Mouse (Mus musculus) gastrocnemius, adult 2 months (tissue): ENCODE results near the gene Usp18. TPM values are rescaled to one million over a fixed set of nuclear protein-coding genes. Genes with fewer than 3 reads are reported as not detected.

Experiments
- DNase-seq: peaks from one replicate; pipeline ENCODE4 v3.0.0; 2022
- H3K27ac ChIP-seq: fragments of 200-600 bp; 2 replicates; pipeline ENCODE4 v1.8.1; 2022; ENCODE audit warnings: mild to moderate bottlenecking
- H3K4me3 ChIP-seq: fragments of 200-600 bp; 2 replicates; pipeline ENCODE4 v1.8.1; 2022; ENCODE audit warnings: mild to moderate bottlenecking, moderate library complexity
- CTCF ChIP-seq: fragments of 200-600 bp; IDR thresholded peaks from 2 replicates; pipeline ENCODE4 v1.8.1; 2022; ENCODE audit warnings: antibody characterized with exemption, mild to moderate bottlenecking, moderate library complexity
- intact Hi-C: fragments of 180-260 bp; cut with DNase I; formaldehyde crosslinking; loops from one replicate; pipeline ENCODE4 v1.15.1; 2025
- long read RNA-seq, 2 experiments: library from polyadenylated mRNA; stranded (forward); transcript quantifications; one replicate each; pipeline ENCODE4 v2.0.0; 2021
- total RNA-seq, 2 experiments: library from RNA; stranded (reverse); gene quantifications; 2 replicates each; pipeline ENCODE4 v1.2.3; 2021

Usp18 gene
- 1 to 10 TPM in 1 of 2 experiments, under 1 TPM in 1; 0.89 to 1.5 TPM for total RNA-seq
- long read RNA-seq, experiment 1, partial matches to known transcripts, result 0 of 2 reads
- long read RNA-seq, experiment 1, other reads (novel, unspliced or antisense), result 1 of 2 reads
- long read RNA-seq, experiment 2, result 0 reads

DNA sequence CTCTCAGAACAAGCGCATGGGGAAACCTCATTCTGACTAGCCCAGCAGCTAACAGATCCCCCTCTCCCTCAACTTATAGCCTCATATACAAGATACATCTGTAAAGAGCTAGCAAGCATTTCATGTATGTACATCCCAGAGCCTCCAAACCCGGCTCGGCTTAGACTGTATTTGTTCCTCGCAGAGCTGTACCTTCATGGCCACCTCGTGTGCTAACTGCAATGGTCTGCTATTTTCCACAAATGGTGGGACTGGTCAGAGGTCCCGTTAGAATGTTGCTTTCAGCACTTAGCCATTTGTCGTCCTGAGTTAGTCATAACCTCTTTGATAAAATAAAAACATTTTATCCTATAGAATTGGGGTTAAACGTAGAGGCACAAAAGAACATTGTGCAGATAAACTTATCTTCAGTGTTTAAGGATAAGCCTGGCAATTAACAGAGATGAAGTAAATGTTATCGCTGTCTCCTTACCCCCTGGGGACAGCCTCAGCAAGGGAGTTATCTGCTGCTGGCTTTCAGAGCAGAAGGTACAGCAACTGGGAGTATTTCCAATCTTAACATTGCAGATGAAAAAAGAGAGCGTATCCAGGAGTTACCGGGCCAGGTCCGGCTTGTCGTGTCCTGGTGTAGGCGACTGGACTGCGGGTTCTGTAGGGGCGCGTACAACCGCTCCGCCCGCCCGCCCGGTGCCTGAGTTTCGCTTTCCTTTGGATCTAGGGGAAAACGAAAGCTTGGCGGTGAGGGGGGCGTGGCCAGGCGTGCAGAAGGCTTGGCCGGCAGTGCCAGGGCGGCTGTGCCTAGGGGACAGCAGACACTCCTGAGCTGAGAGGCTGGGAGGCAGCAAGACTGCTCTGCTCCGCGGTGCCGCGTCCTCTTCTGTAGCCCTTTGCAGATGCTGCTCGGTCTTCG lies at the start of gene Usp18:
TSS of gene Usp18 (plus strand) at position 780 of the 910 bp plus-strand sequence.
- Histone ChIP-seq H3K4me3 (peak within 1 kb of the TSS; percentile 80), H3K27ac (peak within 1 kb of the TSS; percentile 82)
- no peak for TF ChIP-seq CTCF
- DNase-seq, result peak; percentile 96
- intact Hi-C loops, result loop anchor here (5.0 kb wide), 1 partner anchor 63 kb away; the partner anchor contains the start of gene Pex26

- Histone ChIP-seq H3K4me3 (no peak overlapping the region), H3K27ac (no peak overlapping the region)
- intact Hi-C loops, result no loop called here
- no peak for TF ChIP-seq CTCF
- no peak for DNase-seq
Observed at GRCm38 (mm10) chr6:121197807-121198365, 47.8 kb upstream of the Usp18 start.

GRCm38 (mm10) chr6:121200458-121200857 lies 45.2 kb upstream of the Usp18 start:
- intact Hi-C loops, result no loop called here
- no peak overlapping the region for H3K27ac ChIP-seq
- TF ChIP-seq CTCF, result no peak
- no peak overlapping the region for H3K4me3 ChIP-seq
- no peak for DNase-seq

- intact Hi-C loops, result no loop called here
- Histone ChIP-seq H3K4me3 (no peak overlapping the region), H3K27ac (no peak overlapping the region)
- DNase-seq, result no peak
- TF ChIP-seq CTCF, result no peak
Observed at GRCm38 (mm10) chr6:121202026-121202425, 43.7 kb upstream of the Usp18 start.

- TF ChIP-seq CTCF, result no peak
- peak overlapping the region; percentile 71 for H3K27ac ChIP-seq
- DNase-seq, result peak; percentile 55
- intact Hi-C loops, result no loop called here
- H3K4me3 ChIP-seq, result no peak overlapping the region
Observed at GRCm38 (mm10) chr6:121206481-121206880, 39.2 kb upstream of the Usp18 start.

DNA sequence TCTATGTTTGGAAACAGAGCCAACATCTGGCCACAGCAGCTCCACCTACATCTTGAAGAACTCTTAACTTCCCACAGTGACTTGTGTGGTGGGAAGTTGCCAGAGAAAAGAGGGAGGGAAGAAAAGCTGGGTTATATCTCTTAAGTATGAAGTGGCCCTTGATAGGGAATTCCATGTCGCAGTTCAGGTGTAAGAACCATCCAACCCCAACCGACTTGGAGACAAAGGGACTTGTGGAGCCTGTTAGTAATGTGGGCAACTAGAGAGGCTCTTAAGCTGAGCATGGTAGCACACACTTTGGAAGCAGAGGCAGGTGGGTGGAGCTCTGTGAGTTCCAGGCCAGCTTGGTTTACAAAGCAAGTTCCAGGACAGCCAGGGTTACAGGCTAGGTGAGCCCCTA lies 36.1 kb upstream of the Usp18 start:
- TF ChIP-seq CTCF, result no peak
- intact Hi-C loops, result no loop called here
- no peak for DNase-seq
- H3K4me3 ChIP-seq, result no peak overlapping the region
- peak overlapping the region; percentile 97 for H3K27ac ChIP-seq

DNA sequence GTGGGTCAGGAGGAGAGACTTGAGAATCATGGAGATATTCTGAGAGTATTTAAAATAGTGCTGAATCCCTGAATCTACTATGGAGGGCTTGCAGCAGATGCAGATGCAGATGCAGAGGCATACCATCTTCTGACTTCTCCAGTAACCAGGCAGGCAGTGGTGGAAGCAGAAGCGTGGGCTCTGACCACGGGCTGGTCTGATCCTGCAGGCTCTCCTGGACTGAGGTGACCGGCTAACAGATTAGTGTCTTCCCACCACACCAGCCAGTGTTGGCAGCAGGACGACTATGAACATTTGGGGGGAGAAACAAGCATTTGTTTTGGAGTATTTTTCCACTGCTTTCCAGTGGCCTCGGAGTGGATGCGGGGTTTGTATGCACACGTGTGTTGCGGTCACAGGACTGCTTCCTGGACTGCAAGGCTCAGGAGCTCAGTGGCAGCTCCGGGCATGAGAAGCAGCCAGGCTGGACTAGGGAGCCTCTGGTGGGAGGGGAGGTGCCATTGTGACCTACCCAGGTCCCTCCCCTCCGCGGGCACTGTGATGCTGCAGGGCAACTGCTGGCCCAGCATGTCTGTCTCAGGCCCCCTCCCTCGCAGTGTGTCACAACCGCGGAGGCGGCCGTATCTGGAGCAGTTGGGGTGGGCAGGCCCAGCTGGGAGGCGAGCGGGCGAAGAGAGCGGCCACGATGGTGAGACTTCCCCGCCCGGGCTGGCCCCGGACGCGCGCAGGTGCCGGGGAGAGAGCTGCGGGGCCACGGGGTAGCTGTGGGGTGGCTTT lies 35.4 kb upstream of the Usp18 start, which contains the start of gene Tuba8:
TSS of gene Tuba8 (plus strand) at position 548 of the 777 bp plus-strand sequence.
- no peak for TF ChIP-seq CTCF
- Histone ChIP-seq H3K4me3 (peak within 1 kb of the TSS; percentile 86), H3K27ac (peak within 1 kb of the TSS; percentile 97)
- intact Hi-C loops, result no loop called here
- peak; percentile 94 for DNase-seq

DNA sequence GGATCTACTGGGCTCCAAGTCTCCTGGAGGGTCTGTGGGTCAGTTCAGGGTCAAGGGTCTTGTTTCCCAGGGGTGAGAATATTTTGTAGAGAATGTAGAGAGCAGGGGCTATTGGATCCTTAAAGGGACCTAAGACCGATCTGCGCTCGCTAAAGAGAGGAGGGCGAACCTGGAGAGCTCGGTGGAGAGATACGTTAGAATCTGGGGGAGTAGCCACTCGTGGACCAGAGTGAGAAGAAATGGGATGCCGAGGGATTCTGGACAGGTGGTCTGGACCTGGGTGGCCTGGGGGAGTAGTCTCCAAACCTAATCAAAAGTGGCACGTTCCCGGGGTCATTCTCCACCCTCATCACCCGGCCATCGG lies 34.8 kb upstream of the Usp18 start:
- intact Hi-C loops, result no loop called here
- DNase-seq, result no peak
- H3K4me3 ChIP-seq, result peak overlapping the region; percentile 86
- peak overlapping the region; percentile 97 for H3K27ac ChIP-seq
- TF ChIP-seq CTCF, result no peak

GRCm38 (mm10) chr6:121211743-121212142 lies 34.0 kb upstream of the Usp18 start:
- intact Hi-C loops, result no loop called here
- DNase-seq, result peak; percentile 89
- no peak for TF ChIP-seq CTCF
- H3K4me3 ChIP-seq, result peak overlapping the region; percentile 86
- peak overlapping the region; percentile 97 for H3K27ac ChIP-seq

DNA sequence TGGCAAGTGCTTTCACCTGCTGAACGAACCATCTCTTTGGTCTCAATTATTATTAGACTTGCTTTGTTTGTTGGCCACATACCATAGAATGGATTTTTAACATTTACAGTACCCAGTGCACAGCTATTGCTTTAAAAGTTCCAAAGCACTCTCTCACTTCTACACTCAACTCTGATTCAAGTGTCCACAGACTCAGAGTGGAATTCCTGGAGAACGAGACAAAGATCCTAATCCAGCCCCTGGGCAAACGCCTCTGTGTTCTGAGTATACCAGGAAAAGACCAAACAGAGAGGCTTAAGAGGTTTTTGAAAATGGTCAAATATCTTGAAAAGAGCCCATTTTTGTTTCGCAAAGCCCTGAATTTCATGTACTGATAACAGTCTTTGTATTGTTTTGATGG lies 32.7 kb upstream of the Usp18 start:
- TF ChIP-seq CTCF, result no peak
- peak overlapping the region; percentile 97 for H3K27ac ChIP-seq

GRCm38 (mm10) chr6:121214221-121214620 lies 31.5 kb upstream of the Usp18 start:
- no peak for DNase-seq
- no peak for TF ChIP-seq CTCF
- intact Hi-C loops, result no loop called here
- Histone ChIP-seq H3K27ac (peak overlapping the region; percentile 97), H3K4me3 (peak overlapping the region; percentile 86)

More for the DNA sequence above, 32.7 kb upstream of the Usp18 start:
- H3K4me3 ChIP-seq, result peak overlapping the region; percentile 86
- DNase-seq, result no peak
- intact Hi-C loops, result no loop called here

DNA sequence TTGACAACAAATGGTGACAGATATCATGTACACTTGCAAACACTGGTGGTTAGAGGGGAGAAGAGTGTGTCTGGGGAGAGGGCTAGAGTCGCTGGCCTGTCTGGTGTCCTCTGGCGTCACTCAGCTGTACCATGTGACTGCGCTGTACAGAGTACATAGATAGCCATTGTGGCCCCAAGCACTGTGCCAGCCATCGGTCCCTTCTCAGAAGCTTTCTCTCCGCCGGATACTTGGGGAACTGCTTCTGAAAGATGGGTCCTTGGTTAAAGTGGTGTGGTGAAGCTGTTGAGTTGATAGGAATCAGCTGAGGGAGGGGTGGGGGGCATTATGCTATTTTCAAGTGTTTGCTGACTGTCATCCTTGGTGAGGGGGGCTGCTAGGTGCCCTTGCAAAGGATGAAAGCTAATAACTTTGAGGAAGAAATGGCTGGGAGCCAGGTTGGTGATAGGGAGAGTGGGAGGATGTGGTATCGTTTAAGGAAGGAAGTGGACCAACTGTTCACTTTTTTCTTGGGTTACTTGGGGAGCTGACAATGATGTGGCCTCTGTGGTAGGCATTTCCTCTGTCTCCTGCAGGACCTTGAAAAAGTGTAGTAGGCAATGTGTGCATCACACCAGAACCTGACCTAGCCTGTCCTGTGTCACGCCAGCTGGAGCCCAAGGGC lies 30.9 kb upstream of the Usp18 start:
- no peak for TF ChIP-seq CTCF
- DNase-seq, result no peak
- peak overlapping the region; percentile 86 for H3K4me3 ChIP-seq
- intact Hi-C loops, result no loop called here
- peak overlapping the region; percentile 97 for H3K27ac ChIP-seq
